Mouse (Mus musculus): ENCODE results near the gene Dcakd.
"Not testable (repeated sequence)": the region's sequence is repeated elsewhere in the genome, so short reads cannot be mapped to it uniquely, and the experiment has no call there.

Gene Dcakd

DNA sequence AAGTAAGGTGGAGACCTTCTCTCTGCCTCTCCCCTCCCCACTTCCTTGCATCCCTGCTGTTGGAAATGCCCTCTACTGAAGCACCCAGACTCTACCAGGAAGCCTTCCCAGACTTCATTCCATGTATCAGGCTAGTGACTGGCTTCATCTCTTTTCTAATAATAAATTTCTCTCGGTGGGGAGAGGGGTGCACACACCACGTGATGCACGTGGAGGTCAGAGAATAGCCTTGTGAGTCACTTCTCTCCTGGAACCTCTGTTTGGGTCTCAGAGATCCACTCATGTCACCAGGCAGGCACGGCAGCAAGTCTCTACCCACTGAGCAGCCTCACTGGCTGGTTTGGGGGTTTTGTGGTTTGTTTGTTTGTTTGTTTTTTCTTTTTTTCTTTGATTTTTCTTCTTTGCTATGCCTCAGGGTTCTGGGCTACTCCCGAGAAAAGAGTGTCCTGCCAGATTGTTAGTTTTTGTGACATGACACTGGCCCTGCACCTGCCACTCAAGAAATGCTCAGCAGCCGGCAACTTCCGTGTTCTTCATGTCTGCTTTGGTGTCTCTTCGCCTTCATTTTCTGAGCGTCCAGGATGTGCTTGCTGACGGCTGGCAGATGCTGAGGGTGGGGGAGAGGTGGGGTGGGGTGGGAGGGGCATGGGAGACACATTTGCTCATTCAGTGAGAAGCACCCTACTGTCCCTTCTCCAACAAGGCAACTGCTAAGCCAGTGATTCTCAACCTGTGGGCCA lies 46.8 kb downstream of the Dcakd start:
- in situ Hi-C loops (cut with MseI, MboI) = no loop called here

DNA sequence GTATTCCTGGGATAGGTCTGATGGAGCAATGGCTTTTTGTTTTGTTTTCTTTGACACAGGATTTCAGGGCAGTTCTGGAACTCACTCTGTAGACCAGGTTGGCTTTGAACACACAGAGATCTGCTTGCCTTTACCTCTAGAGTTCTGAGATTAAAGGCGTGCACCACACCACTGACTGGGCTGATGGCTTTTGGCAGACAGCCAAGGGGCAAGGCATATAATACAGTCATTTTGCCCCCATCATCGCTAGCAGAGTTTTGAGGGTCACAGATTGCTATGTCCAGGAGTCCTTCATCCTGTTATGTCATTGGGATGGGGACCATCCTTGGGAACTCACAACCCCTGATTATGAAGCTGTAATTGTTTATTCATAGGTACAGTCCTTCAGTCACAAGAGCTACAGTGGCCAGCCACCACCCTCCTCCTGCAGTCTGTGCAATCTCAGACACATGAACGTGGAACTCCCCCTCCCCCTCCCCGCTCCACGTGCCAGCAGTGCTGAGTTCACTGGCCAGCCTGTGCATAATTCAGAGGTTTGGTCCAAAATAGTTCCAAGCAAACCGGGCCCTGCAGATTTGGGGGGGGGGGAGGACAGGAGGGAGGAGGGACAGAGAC lies 50.0 kb downstream of the Dcakd start:
- in situ Hi-C loops (cut with MseI, MboI) = no loop called here

DNA sequence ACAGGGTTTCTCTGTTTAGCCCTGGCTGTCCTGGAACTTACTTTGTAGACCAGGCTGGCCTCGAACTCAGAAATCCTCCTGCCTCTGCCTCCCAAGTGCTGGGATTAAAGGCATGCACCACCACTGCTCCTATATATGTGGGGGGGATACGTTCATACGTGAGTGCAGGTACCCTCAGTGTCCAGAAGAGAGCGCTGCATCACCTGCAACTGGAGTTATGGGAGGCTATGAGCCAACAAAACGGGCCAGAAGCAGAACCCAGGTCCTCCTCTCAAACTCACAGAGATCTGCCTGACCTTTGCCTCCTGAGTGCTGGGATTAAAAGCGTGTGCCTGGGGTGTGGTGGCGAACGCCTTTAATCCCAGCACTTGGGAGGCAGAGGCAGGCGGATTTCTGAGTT lies 52.2 kb downstream of the Dcakd start:
- in situ Hi-C loops (cut with MseI, MboI) = not testable (repeated sequence)

GRCm38 (mm10) chr11:102972326-102972725 lies 55.8 kb downstream of the Dcakd start:
- in situ Hi-C loops (cut with MseI, MboI) = no loop called here

DNA sequence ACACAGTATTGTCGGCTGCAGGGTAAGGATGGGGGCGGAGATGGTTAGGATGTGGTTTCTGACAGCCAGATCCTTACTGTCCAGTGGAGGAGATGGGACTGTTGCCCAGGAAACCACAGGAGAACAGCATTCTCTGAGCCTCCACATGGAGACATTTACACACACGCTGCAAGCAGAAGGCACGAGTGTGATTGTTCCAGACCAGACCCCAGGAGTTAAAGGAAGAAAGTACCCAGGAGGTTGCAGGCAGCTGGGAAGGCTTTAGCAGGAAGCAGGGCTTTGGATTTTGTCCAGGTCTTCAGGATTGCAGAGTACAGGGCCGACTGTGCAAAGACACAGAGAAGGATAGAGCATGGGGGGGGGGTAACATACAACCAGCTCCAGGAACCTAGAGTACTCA lies 56.5 kb downstream of the Dcakd start:
- in situ Hi-C loops (cut with MseI, MboI) = no loop called here

DNA sequence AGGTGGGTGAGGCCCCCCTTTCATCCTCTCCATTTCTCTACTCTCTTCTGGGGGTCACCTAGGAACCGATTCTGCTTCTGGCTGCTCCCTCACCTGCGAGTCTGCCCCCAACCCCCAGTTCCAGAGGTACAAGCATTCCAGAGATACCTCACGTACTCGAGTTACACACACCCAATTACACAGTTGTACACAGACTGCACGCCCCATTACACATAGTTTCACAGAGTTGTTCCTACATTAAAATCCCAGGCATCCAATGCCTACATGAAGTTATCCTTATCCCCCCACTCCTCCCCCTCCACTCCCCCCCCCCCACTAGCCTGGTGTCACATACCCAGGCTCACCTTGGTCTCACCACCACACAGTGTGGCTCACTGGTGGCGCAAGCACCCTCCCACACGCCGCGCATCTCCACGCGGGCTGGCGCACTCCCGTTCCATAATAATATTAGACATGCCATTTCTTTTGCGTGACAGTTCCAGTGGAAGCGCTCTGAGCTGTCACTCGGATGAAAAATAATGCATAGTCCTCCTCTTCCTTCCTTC lies 63.5 kb downstream of the Dcakd start:
- in situ Hi-C loops (cut with MseI, MboI) = no loop called here

DNA sequence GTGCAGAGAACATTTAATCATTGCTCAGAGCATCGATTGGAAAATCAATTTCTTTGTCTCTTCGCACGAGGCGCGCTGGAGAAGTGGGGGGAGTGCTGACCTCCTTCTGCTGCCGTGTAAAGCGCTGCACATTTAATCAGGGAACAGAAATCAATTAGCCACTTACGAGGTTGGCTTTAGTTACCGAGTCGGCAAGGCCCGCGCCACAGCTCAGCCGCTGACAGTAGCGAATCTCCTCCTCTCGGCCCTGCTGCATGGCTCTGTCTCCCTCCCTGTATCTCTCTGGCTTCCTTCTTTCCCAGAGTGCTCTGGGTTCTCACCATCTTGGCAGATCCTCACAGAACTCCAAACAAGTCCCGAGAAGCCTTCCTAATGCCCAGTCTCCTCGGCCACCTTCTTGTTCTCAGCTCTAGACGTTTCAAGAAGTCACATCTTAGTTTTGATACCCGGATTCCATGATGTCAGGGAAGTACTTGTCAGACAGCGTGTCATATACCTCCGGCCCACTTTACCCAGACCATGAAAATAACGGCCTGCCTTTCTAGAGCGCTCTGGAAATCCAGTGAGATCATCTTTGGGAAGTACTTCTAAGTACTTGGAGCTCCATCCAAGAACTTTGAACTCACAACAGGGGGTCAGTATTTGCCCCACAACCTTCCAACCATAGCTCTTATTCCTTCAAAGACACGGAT lies 64.1 kb downstream of the Dcakd start:
- in situ Hi-C loops (cut with MseI, MboI) = no loop called here

GRCm38 (mm10) chr11:102963246-102963854 lies 64.8 kb downstream of the Dcakd start:
- in situ Hi-C loops (cut with MseI, MboI) = no loop called here

GRCm38 (mm10) chr11:102962861-102963245 lies 65.3 kb downstream of the Dcakd start:
- in situ Hi-C loops (cut with MseI, MboI) = no loop called here

DNA sequence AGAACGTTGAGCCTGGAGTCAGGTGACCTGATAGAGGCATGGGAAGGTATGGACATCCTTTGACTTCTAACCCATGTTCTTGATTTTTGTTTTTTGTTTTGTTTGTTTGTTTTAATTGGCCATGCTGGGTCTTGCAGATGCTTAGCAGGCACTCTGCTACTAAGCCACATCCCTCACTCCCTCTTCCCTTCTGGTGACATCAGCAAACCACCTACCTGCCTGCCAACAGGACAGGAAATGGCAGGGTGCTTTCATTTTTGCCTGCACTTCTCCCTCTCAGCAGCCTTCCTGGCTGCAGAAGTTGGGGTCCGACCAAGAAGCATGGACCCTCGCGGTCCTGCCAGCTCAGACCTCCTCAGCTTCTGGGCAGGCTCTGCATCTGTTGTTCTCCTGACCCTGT lies 67.1 kb downstream of the Dcakd start:
- in situ Hi-C loops (cut with MseI, MboI) = no loop called here

GRCm38 (mm10) chr11:102958870-102959269 lies 69.3 kb downstream of the Dcakd start:
- in situ Hi-C loops (cut with MseI, MboI) = no loop called here

- in situ Hi-C loops (cut with MseI, MboI) = no loop called here
These were observed 69.7 kb downstream of the Dcakd start for GRCm38 (mm10) chr11:102958431-102958830.

DNA sequence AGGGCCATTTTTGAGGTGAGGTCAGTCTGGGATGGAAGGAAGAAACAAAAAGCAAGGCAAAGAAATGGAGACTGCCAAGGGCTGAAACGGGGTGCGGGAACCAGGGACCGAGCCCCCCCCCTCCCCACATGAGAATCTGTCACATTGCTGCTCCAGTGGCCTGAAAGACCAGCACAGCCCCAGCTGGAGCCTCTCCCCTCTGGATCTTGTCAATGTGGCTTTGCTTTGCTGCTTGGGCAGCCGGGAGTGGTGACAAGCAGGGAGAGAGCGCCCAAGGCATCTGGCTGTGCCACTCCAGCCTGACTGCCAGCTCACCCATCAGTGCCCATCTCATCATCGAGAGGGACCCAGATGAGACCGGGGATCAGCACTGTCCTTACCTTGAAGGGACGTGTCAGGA lies 70.4 kb downstream of the Dcakd start:
- in situ Hi-C loops (cut with MseI, MboI) = no loop called here

GRCm38 (mm10) chr11:102956962-102957614 lies 71.0 kb downstream of the Dcakd start:
- in situ Hi-C loops (cut with MseI, MboI) = no loop called here

- in situ Hi-C loops (cut with MseI, MboI) = no loop called here
These were observed 75.2 kb downstream of the Dcakd start for GRCm38 (mm10) chr11:102952922-102953321.

GRCm38 (mm10) chr11:102948043-102948961 lies 79.8 kb downstream of the Dcakd start:
- in situ Hi-C loops (cut with MseI, MboI) = no loop called here

DNA sequence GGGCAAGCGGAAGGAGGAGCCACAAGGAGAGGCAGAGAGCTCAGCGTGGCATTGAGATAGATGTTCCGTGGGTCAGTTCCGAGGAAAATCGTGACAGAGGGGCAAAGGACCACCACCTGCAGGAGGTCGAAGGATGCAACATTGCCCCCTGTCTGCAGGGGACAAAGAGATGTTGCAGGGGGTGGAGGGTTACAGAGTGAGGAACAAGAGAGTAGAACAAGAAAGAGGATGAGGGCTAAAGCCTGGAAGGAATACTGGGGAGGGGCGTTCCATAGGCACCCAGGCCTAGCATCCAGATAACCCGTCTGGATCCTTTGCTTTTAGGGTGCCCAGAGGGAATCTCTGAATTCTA lies 81.2 kb downstream of the Dcakd start:
- in situ Hi-C loops (cut with MseI, MboI) = no loop called here

DNA sequence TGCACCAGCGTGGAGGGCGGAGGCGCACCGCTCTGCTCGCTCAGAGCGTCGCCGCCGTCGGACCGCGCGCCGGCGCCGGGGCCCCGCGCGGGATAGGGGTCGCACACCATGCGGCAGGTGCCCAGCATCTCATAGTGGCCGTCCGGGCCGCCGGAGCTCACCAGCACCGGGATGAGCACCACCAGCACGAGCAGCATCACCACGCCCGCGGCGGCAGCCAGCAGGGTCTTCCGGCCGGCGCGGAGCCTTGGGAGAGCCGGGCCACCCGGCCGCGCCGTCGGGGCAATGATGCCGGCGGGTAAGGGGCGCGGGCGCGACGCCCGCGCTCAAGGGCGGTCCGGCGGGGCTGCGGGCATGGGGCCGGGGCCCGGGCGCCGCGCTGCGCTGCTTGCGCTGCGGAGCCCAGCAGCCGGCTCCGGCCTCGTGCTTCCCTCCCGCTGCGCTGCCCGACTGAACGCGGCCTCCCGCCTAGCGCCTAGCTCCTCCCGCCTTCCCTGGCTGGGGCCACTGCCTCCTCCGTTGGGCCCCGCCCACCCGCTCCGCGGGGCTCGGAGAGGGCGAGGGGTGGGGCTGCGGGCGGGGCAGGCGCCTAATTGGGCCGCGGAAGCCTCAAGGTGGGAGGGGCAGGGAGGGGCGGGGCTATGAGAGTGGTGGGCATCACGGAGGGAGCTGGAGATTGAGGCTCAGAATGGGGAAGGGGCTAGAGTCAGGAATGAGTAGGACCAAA lies 81.7 kb downstream of the Dcakd start, which contains the start of gene C1ql1:
Gene C1ql1 (minus strand): TSS at position 424 of the 727 bp plus-strand sequence.
- in situ Hi-C loops (cut with MseI, MboI) = no loop called here

GRCm38 (mm10) chr11:102945306-102946264 lies 82.5 kb downstream of the Dcakd start:
- in situ Hi-C loops (cut with MseI, MboI) = no loop called here
